8 mouse cellular contexts compared by ENCODE assay signal in genomic region chr9:87618238-87618673, GRCm38 (mm10).
A peak's percentile ranks its signal among the peaks of the same experiment; 100 is the strongest.
DNase-seq lines count a peak whose midpoint lies in the region; ATAC-seq lines count a peak whose summit lies in the region.

No protein-coding gene starts in this region.

- H3K4me3 ChIP-seq in lung, embryonic 16.5 days (ENCODE audit: low read length) = no peak overlapping the region

- DNase-seq in adrenal gland, postnatal 14 days = peak; percentile 4
- no peak for DNase-seq in adrenal gland, adult 18-20 months (ENCODE audit: low spot score in 2 of 2)
- peak; percentile 8 for DNase-seq in urinary bladder, postnatal 14 days (ENCODE audit: low spot score)
- DNase-seq in urinary bladder, postnatal 10 days (ENCODE audit: low spot score) = no peak
- DNase-seq in ovary, postnatal 10 days (ENCODE audit: low spot score) = no peak
- DNase-seq in left cerebral cortex, adult 18-20 months (ENCODE audit: low spot score in 2 of 2) = no peak

- H3K27ac ChIP-seq in lung, embryonic 16.5 days (ENCODE audit: low read length) = no peak overlapping the region

- H3K9ac ChIP-seq in lung, embryonic 16.5 days (ENCODE audit: low read length) = no peak overlapping the region

- H3K4me2 ChIP-seq in lung, embryonic 16.5 days (ENCODE audit: low read depth, low read length) = no peak overlapping the region

- no peaks in the 10 kb centered on the region for H3K4me1 ChIP-seq in lung, embryonic 16.5 days (replicated peaks; ENCODE audit: control insufficient read depth, insufficient read depth, low read length)

- ATAC-seq in lung, embryonic 16.5 days (ENCODE audit: low read depth) = peak; percentile 66
- ATAC-seq in megakaryocyte progenitor cell, adult 5-6 weeks (replicated peaks; ENCODE audit: poor library complexity) = no peak

- H3K27me3 ChIP-seq in lung, embryonic 16.5 days (ENCODE audit: control insufficient read depth, insufficient read depth, low read depth, low read length) = no peaks in the 10 kb centered on the region

- no peaks in the 10 kb centered on the region for H3K9me3 ChIP-seq in lung, embryonic 16.5 days (ENCODE audit: control insufficient read depth, low read length)

- no peaks in the 10 kb centered on the region for H3K36me3 ChIP-seq in lung, embryonic 16.5 days (ENCODE audit: control insufficient read depth, insufficient read depth, low read length)

- 12% methylated on average over 7 of the region's 7 CpGs for WGBS in lung, embryonic 16.5 days

Comparison
In these comparisons a context has a peak if more than half of its experiments do, and no peak if none do; other contexts are left out.
1. DNase-seq: peak in adrenal gland, postnatal 14 days (single experiment) and urinary bladder, postnatal 14 days (single experiment); none in adrenal gland, adult 18-20 months (0 of 2), urinary bladder, postnatal 10 days (single experiment), ovary, postnatal 10 days (single experiment) and left cerebral cortex, adult 18-20 months (0 of 2).